ENCODE assay signal across 8 mouse cellular contexts in the genomic region with DNA sequence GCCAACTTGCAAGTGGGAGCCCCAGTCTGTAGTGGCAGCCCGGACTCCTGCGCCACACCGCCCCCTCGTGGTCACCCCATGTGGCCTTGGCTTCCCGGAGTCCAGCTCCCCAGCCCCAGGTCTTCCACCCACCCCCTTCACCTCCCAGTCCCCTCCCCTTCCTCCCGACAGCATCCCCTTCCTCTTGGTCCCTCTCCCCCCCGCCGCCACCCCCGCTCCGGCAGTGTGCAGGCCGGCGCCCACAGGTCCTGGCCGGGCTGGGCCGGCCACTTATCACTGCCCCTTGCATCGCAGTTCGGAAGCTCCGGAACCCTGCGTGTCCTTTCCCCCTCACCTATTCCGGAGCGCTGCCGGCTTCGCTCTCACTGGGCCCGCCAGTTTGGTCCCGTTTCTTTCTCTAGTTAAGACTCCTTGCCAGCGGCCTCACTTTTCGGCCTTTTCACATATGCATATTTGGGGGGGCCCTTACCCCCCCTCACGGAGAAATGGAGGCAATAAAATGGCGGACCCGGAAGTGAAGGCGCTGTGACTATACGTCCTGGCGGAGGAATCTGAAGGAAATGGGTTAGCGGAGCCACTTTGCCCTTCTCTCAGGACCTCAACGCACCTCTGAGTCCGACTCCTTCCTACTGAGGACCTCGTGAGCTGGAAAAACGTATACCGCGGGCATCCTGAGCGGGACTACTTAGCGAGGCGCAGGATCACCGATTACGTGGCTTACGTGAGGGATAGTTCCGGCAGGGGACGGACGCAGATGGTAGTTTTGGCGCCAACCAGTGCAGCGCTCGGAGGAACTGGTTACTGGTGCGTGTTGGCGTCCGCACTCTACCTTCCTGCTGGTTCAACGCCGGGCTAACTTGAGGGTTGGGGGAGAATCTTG. TPM values are rescaled to one million over a fixed set of nuclear protein-coding genes. Genes with fewer than 3 reads are reported as not detected.
A peak's percentile ranks its signal among the peaks of the same experiment; 100 is the strongest.
DNase-seq lines count a peak whose midpoint lies in the region; ATAC-seq lines count a peak whose summit lies in the region.

TSS of gene Gabpb2 (minus strand) at position 662 of the 880 bp plus-strand sequence.

- WGBS in hindbrain, embryonic 13.5 days: under 1% methylated on average over 56 of the region's 56 CpGs

- peak within 1 kb of the TSS; percentile 90 for H3K9ac ChIP-seq in hindbrain, embryonic 13.5 days

- peak within 1 kb of the TSS; percentile 96 for H3K27ac ChIP-seq in hindbrain, embryonic 13.5 days

- peak; percentile 97 for DNase-seq in Muller cell, postnatal 12 days (ENCODE audit: inconsistent ontology term)
- peak; percentile 92 for DNase-seq in cerebellum, adult 9-11 months
- peak; percentile 82 to 85 for DNase-seq in frontal cortex, postnatal 14 days (ENCODE audit: low spot score in 2 of 2)
- peak; percentile 84 to 96 for DNase-seq in layer of hippocampus, postnatal 25 days (ENCODE audit: extremely low spot score in 1 of 2, low spot score in 1 of 2)
- peak; percentile 96 for DNase-seq in lung, postnatal 25 days (ENCODE audit: low spot score)
- DNase-seq in retina, embryonic 14.5 days (ENCODE audit: low spot score): peak; percentile 96
- DNase-seq in thymus, postnatal 4 days: peak; percentile 99

- peaks cover 55% of the 10 kb centered on the region for H3K36me3 ChIP-seq in hindbrain, embryonic 13.5 days

- peak within 1 kb of the TSS; percentile 65 for H3K4me2 ChIP-seq in hindbrain, embryonic 13.5 days

- peak within 1 kb of the TSS; percentile 71 for H3K4me3 ChIP-seq in hindbrain, embryonic 13.5 days

- peak; percentile 92 for ATAC-seq in hindbrain, embryonic 13.5 days (ENCODE audit: low FRiP score)

- peaks cover 26% of the 10 kb centered on the region for H3K4me1 ChIP-seq in hindbrain, embryonic 13.5 days (replicated peaks)

- H3K27me3 ChIP-seq in hindbrain, embryonic 13.5 days: no peaks in the 10 kb centered on the region

- H3K9me3 ChIP-seq in hindbrain, embryonic 13.5 days: no peaks in the 10 kb centered on the region

RNA-seq across cellular contexts. Expression of gene Gabpb2, which starts in this region (rescaled TPM):
- polyA plus RNA-seq in hindbrain, embryonic 13.5 days (2015; fragmentation: Nextera tagmentation; extraction: Ambion mirVana): 4.5 and 4.6 TPM in 2 replicates
- 10 to 100 TPM; 10.9 to 15.1 TPM for total RNA-seq in layer of hippocampus, postnatal 25 days (2021)

Comparison
In these comparisons a context has a peak if more than half of its experiments do, and no peak if none do; other contexts are left out.
1. Peak in every context shown above with its lines: DNase-seq, ATAC-seq, H3K4me3 ChIP-seq and H3K27ac ChIP-seq.